Mouse (Mus musculus) lung, adult 2 months (tissue): ENCODE results near the gene Ankrd12.

Source experiments
- CTCF ChIP-seq: fragments of 200-500 bp; IDR thresholded peaks from 2 replicates; pipeline ENCODE4 v1.5.1; 2011; ENCODE audit warnings: mild to moderate bottlenecking, low read length, control low read depth; ENCODE audit not compliant: insufficient read depth
- POLR2A ChIP-seq: fragments of 200-500 bp; IDR thresholded peaks from 2 replicates; pipeline ENCODE4 v1.6.1; 2011; ENCODE audit warnings: low read depth, mild to moderate bottlenecking, control low read depth, low read length, borderline replicate concordance; ENCODE audit errors: extremely low read depth

- TF ChIP-seq CTCF (no peak), POLR2A (no peak)
Measured at GRCm38 (mm10) chr17:66048795-66049194, 28.1 kb downstream of the Ankrd12 start.
